Mouse (Mus musculus): ENCODE measurements around the gene Lyrm9. TPM values are rescaled to one million over a fixed set of nuclear protein-coding genes. Genes with fewer than 3 reads are reported as not detected.
A peak's percentile ranks its signal among the peaks of the same experiment; 100 is the strongest.

The Lyrm9 gene
- total RNA-seq, 2 experiments from 2014 or later: 8.1 to 14.0 TPM

DNA sequence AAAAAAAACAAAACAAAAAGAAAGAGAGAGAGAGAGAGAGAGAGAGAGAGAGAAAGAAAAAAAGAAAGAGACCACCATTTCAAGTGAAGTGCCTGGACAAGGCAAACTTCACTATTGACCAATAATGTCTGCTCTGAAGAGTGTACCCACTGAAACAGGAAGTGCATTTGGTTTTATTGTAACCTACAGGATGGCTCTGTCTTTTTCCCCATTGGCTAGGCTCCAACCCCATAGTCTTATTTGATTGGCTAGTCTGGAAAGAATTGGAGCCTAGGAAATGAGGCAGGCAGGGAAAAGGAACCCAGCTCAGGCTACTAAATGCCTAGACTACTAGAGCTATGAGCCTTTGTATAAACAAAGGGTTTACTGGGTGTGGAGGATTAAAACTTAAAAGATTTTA is 17.0 kb upstream of the Lyrm9 start:
- no peak for DNase-seq (ENCODE audit: low spot score in 2 of 2)

GRCm38 (mm10) chr11:78814461-78814941 is 11.9 kb upstream of the Lyrm9 start:
- DNase-seq (ENCODE audit: low spot score in 2 of 2): no peak

DNA sequence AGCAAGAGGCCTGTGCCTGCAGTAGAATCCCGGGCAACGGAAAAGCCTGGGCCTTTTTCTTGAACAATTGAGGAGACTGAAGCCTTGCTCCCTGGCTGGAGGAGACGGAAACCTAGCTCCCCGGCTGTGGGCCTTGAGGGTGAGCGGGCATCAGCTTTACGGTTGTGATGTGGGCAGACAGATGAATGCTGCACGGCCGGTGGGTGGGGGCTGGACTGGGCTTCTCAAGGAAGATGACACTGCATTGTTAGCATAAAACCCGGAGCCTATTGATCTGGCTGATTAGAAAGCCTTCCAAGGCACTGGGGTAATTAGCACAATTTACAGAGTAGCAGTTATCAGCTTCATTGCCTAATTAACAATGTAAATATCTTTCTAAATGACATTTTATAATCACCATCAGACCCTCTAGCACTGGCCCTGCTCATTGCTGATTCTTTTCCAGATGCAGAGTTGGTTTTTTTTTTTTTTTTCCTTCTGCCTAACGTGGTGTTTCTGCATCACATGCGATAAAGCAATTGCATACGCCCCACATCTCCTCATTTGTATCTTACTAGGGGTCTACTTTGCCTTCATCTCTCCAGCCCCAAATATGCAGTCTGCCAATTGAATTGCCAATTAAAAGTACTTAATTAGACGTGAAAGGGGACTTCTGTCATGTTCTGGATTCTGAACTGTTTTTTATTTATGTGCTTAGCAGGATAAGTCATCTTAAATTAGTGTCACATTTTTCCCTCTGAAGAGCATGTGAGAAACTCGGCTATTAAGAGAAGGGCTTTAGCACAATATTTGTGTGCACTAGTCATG is 10.2 kb upstream of the Lyrm9 start:
- no peak for DNase-seq (ENCODE audit: low spot score in 2 of 2)

- DNase-seq (ENCODE audit: low spot score in 2 of 2): no peak
These were observed 8.9 kb upstream of the Lyrm9 start for GRCm38 (mm10) chr11:78817311-78818022.

DNA sequence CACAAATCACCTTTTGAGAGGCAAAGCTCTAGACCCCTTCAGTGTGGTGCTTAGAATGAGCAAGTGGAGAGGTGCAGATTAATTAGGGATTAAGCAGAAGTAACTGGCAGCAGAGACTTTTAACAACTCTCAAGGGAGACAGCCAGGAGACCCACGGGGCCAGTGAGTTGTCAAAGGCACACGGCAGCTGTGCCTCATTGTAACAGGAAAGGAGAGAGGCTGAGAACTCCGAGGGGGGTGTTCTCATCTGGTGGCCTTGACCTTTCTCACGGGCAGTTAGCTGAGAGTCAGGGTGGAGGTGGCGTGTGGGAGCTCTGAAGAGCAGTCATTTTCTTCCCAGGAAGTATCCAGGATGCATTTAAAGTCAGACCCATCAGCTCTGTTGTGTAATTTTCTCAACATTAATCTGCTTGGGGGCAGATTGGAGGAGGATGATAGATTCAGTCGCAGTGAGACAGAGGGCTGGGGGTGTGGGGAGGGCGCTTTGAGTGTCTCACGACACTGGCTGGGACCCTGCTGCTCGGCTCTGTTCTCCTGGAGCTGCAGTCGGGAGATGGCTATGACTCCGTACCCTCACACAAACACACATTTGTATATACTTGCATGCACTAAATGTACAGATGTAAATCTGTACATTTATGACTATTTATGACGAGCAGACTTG is 5.9 kb upstream of the Lyrm9 start:
- DNase-seq (ENCODE audit: low spot score in 2 of 2): no peak

GRCm38 (mm10) chr11:78822792-78823498 is 3.4 kb upstream of the Lyrm9 start:
- peak in 1 of 2 experiments; percentile 44 for DNase-seq (ENCODE audit: low spot score in 2 of 2)

DNA sequence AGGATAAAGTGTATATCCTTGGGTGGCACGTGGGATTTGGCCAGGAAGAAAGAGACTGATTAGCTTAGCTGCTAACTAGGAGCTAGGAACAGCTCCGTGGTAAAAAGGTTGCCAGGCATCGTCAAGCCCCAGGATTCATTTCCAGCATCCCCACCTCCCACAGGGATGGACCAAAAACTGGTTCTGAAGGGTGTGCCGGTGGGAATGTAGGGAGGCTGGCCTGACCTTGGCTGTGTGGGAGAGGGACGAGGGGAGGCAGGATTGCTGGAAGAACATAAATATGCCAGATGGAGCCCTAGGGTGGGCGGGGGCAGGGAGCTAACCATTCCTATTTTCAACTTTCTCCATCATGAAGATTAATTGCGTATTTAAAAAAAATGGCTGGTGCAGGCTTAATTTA is 1.2 kb downstream of the Lyrm9 start:
- no peak for DNase-seq (ENCODE audit: low spot score in 2 of 2)

- DNase-seq (ENCODE audit: low spot score in 2 of 2): no peak
These were observed 2.0 kb downstream of the Lyrm9 start for GRCm38 (mm10) chr11:78828386-78828785.

DNA sequence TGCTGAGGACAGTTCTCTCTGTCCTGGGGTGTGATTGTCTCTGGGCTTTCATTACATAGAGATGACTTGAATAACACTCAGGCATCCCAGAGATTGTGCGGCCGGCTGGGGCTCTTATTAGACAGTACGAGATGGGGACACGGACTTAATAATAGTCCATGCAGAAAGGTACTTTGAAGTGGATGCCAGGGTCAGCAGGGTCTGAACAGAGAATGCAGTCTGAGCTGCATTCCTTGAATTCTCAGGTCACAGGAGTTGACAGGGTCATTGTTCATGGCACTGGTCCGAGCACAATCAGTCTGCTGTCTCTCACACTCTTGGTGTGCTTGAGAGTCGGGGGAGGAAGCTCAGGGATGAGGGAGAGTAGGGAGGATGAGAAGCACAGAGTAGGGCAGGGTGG is 3.0 kb downstream of the Lyrm9 start:
- no peak for DNase-seq (ENCODE audit: low spot score in 2 of 2)

DNA sequence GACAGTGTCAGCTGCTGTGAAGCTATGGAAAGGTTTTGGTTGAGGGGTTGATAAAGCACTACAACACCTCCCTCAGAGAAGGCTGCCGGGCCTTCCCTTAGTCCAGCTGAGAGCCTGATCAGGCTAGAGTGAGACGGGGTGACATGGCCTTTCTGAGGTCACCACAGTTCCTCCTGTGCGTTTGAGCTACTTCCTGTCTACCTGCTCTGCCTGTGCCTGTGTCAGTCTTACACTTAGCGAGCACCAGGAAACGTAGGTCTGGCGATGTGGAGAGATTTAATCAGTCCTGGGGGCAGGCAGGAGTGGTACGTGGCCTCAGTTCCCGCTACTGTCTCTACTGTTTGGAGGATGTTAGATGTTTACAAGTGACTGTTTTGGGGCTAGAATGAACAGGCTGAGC is 3.8 kb downstream of the Lyrm9 start:
- no peak for DNase-seq (ENCODE audit: low spot score in 2 of 2)

- DNase-seq (ENCODE audit: low spot score in 2 of 2): no peak
These were observed 5.3 kb downstream of the Lyrm9 start for GRCm38 (mm10) chr11:78831716-78832115.

GRCm38 (mm10) chr11:78832117-78832726 is 5.8 kb downstream of the Lyrm9 start:
- DNase-seq (ENCODE audit: low spot score in 2 of 2): no peak

DNA sequence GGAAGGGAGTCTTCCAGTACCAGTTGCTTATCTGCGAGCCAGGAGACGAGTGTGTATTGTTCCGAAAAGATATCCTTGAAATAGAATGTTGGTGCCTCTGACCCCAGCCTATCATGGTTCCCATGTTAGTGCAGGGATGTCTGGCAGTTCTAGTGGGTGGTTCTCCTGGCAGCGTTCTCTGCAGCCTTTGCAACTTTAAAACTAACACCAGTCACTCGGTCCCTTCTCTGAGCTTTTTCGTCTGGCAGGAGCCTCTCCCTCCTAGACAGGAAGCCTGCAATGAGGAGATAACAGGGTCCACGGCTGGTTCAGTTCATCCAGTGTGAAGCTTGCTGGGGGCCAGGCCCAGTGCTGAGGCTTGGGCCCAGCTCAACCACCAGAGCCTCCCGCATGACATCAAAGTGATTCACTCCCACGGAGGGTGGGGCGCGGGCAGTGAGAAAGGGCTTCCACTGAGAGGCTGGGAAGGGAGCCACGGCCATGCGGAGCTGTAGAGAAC is 6.5 kb downstream of the Lyrm9 start:
- peak in 1 of 2 experiments; percentile 19 for DNase-seq (ENCODE audit: low spot score in 2 of 2)

- no peak for DNase-seq (ENCODE audit: low spot score in 2 of 2)
These were observed 10.1 kb downstream of the Lyrm9 start for GRCm38 (mm10) chr11:78836486-78836885.

DNA sequence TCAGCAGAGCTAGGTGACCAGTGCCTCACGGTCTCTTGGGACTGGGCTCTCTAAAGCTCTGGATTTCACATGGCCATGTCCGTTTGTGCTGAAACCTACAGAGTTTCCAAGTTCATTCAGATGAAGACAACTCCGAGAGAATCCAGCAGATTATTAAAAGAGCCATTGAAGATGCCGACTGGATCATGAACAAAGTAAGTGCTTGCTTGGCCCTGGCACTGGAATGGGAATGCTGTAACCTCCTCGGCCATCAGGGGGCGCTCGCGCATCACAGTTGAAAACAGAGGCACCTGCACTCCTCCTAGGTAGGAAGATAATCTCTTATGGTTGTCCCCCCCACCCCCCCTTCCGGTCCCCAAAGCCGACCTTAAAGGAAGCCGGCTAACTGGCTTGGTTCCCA is 11.6 kb downstream of the Lyrm9 start:
- peak in 1 of 2 experiments; percentile 24 for DNase-seq (ENCODE audit: low spot score in 2 of 2)

DNA sequence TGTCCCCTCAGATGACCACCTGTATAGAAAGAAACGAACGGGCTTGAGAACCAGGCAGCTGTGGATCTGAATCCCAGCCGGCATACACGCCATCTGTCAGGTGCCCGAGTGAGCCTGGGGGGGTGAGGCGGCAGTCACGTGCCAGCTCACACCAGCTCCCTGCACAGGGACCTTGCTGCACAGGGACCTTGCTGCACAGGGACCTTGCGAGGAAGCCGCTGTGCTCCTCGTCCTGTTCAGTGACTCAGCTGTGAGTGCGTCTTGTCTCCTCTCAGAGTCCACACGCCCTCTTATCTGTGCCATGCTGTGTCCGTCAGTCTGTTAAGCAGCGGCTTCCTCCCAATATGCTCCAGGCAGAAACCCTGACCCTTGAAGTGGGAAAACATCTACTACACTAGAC is 13.1 kb downstream of the Lyrm9 start:
- DNase-seq (ENCODE audit: low spot score in 2 of 2): no peak

DNA sequence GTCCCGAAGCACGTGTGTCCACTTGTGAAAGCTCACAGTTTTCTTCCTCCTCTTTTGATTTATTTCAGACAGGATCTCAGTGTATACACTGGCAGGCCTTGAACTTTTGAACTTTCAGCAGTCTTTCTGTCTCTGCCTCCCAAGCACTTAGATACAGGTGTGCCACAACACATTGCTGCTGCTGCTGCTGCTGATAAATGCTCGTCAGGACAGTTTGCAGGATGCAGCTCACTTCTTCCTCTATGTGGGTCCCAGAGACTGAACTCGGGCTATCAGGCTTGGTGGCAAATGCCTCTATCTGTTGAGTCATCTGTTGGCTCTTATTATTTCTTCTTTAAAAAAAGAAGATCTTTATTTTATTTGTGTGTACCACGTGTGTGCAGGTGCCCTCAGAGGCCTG is 13.8 kb downstream of the Lyrm9 start:
- no peak for DNase-seq (ENCODE audit: low spot score in 2 of 2)

DNA sequence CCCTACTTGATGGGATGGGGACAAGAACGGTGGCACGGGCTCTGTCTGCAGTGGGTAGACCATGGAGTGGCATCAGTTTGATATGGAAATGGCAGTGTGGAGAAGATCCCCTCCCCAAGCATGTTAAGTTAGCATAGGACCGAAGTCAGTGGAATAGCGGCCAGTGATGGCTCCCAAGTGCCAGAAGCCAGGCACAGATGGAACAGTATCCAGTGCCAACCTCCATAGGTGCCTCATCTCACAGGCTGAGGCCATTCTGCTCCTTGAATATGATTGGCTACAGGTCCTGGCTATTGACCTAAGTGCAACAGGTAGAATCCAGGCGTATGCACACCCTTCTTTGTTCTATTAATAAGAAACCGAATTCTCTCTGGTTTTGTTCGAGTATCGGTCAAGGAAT is 15.6 kb downstream of the Lyrm9 start:
- no peak for DNase-seq (ENCODE audit: low spot score in 2 of 2)

DNA sequence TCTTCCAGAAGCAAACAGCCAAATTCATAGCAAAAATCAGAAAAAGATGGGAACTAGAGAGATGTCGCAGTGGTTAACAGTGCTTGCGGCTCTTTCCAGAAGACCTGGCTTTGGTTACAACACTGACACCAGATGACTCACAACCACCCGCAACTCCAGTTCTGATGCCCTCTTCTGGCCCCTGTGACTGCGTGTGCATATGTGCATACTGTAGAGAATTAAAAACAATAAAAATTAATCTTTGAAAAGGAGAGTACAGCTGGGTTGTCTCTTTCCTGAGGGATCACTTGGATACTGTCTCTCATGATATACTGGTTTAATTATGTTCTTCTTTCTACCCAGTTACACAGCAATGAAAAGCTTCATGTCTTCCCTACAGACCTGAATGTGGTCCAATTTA is 20.2 kb downstream of the Lyrm9 start:
- DNase-seq (ENCODE audit: low spot score in 2 of 2): no peak

Measured in gastrocnemius, postnatal 4 days (tissue).